Mouse (Mus musculus) kidney, postnatal 4 days (tissue): ENCODE results near the gene Srgap3.
A peak's percentile ranks its signal among the peaks of the same experiment; 100 is the strongest.
"Not testable (repeated sequence)": the region's sequence is repeated elsewhere in the genome, so short reads cannot be mapped to it uniquely, and the experiment has no call there.

Experiments used
- DNase-seq, 2 experiments: peaks; one replicate each; pipeline ENCODE4 v3.0.0; 2021; ENCODE audit warnings: mixed read lengths in 2 of 2

Gene Srgap3

DNA sequence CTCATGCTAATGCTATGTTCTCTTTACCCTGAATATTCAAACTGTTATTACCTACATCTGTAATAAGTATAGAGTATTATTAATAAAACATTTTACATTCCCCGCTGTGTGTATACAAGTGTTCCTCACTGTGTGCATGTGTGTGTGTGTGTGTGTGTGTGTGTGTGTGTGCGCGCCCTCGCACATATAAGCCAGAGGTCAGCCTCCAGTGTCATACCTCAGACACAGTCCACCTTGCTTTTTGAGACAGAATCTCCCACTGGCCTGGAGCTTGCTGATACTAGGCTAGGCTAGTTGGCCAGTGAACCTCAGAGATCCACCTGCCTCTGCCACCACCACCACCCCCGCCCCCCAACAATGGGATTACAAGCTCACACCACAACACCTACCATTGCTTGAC, 43.3 kb downstream of the Srgap3 start:
- DNase-seq: no peak

DNA sequence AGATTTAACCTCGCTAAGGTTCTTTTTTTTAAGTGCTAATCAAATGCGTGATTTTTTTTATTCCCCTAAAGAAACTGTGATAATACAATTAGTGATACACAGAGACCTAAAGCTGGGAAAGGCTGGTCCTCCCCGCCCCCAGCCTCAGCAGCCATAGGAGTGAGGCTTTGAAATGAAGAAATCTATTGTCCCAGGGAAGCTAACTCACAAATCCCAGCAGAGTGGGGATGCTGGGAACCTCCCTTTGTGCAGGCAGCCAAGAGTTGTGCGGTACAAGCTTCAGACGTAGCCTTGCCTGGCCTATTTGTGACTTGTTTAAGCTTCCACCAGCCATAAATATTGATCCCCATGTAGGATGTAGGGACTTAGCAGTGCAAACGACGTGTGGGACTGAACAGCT, 43.8 kb downstream of the Srgap3 start:
- DNase-seq: no peak

DNA sequence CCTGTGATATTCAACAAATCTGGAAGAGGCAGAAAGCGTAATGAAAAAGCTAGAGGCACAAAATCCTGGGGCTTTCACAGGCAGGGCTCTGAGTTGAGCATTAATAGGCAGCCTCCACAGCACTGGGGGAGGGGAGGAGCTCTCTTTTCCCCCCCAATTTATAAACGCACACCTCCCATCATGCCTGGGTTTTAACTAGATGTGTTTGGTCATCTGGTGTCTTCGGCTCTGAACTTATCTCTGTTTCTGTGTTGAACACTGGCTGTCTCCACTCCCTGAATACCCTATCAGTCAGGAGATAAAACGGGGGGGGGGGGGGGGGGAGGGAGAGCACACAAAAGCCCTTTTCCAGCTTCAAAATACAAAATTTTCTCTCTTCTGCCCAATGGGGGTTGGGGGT, 44.3 kb downstream of the Srgap3 start:
- DNase-seq: no peak

DNA sequence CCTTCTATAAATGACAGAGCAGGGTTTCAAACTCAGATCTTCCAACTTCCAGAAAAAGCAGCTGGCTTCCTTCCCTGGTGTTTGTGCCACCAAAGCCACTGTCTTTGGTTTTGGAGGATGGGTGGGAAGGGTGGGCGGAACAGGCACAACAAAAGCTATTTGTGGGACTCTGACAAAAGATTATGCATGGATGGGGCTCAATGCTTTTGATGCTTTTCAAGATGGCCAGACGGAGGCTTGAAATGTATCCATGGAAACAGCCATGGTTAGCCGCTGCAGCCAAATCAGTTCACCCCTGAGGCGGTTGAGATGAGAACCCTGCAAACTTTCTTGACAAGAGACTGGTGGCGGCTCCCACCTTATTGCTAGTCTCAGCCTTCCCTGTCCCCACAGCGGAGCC, 46.8 kb downstream of the Srgap3 start:
- no peak for DNase-seq

DNA sequence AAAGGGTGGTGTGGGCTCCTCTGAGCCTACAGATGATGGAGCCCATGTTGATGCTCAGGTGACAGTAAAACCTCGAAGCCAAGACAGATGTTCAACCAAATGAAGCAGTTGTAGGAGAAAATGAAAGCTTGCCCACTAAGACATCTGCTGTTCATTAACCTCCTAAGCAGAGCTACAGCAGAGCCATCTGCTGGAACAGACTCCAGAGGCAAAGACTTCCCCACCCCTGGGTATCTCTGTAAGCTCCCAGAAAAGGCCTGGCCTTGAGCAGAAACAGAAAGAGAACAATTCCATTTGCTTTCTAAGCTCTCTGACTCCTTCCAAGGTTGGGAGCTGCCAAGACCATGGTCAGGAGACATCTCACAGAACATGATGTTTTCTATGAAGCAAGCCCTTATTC, 47.4 kb downstream of the Srgap3 start:
- DNase-seq: no peak

DNA sequence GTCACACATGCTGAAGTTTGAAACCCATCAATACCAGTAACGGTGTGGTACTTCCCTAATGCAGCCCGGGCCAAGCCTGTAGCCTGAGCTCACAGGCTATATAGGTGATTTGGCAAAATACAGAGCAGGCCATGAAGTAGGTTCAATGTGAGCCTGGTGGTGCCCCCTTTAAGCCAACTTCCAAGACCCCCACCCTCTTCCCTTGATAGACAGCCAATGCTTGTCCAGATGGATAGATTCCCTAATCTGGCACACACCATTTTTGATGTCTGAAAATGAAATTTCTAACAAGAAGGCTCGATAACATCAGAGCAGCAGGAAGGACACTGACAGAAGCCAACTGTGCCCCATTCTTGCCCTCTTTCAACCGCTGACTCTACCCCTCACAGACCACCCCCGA, 47.8 kb downstream of the Srgap3 start:
- no peak for DNase-seq

DNA sequence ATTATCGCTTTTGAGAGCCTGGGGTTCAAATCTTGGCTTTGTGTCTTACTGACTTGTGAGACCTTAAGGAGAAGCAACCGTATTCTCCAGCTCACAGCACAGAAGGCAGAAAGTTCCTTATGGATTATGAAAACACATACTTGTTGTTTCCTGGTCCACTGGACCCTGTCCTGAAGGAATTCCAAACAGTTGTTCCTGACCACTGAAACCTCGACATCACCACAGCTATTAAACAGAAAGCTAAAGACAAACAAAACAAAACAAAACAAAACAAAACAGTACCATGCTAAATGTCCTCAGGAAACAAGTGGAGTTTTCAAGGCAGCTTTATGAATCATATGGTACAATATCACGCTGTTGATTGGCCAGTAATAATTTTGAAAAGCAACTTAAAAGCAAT, 48.6 kb downstream of the Srgap3 start:
- DNase-seq: no peak

DNA sequence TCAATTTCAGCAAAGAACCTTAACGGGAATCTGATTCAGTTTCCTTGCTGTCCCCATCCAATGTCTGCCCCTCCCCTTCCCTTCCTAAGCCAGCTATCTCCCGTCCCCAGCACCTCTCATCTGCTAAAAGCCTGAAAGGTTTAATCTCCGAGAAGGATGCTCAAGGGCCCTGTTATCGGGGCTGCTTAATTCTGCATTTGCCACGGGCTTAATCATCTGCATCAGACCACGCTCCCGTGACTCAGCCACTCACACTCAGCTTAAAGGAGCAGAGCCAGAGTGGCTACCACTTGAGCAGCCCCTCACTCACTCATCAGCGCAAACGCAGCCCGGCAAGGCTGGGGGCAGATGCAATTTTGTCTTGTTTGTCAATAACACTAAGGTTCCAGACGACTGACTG, 50.7 kb downstream of the Srgap3 start:
- DNase-seq: no peak

DNA sequence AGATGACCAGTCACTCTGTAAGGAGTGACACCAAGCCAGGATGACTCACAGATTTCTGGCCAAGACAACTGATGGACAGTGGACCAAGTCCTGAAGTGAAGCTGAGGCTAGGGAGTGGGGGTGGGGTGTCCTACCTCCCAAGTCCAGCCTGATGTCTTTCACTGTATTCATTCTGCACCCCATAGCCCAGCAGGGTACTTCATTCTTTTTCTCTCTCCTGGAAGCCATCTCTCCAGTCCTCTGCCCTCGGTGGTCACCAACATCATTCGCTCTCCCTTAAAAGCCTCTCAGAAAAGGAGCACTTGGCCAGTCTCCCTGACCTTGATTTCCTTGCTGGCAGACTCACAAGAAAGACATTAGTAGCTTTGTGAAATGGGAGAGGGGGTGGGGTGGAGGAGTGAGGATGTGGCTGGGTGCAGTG, 56.7 kb downstream of the Srgap3 start:
- peak; percentile 33 for DNase-seq

DNA sequence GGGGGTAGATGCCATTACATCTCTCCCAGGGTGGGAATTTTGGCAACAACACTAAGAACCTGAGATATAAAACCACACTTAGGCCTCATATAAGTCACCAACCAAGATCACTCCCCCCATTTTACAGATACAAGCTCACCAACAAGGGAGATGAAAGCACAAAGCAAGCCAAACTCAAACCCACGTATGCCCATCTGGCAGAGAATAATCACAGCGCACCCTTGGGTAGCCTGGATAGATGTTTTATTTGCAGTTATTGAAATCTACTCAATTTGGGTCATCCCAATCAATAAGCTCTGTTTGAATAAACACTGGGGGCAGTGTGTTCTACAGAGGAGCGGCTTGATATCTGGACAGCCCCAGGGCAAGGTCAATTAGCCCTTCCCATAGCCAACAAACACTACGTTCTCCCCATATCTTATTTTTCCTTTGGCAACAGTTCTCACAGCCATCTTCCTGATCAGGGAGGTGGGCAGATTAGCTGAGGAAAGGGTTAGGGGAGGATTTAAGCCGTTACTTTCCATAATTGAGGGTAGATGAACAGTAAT, 63.4 kb downstream of the Srgap3 start:
- DNase-seq: no peak

DNA sequence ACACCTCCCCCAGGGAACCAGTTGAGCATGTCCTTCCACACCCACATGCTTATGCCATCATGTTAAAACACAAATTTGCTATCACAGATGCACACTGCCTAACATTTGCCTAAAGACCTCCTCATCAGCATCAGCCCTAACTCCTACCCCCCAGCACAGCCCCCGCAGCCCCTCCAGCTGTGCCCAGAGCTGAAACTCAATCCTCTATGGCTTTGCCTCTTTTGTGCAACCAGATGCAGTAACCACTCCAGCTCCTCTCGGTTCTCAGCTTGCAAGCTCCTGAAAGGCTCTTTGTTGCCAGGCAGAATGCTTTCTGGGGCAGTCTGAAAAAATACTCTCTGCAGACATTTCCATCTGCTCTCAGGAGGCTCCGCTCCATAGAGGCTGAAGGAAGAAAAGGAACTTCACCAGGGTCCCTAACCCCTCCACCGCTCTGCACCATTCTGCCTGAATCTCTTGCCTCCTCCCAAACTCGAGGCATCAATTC, 67.0 kb downstream of the Srgap3 start:
- DNase-seq: peak in 1 of 2 experiments; percentile 15

DNA sequence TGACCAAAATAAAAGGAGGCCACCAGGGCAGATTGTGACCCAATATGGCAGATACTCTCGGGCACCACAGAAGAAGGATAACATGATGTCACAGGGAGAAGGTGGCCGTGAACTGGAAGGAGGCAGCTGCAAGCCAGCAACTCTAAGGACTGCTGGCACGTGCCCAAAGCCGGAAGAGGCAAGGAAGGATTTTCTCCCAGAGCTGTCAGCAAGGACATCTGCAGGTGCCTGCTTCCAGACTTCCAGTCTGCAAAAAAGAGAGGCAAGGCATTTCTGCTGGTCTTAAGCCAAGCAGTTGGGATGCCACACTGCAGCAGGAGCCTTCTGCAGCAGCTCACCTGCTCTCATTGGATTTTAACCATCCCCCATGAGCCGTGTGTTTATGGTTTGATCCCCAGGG, 67.9 kb downstream of the Srgap3 start:
- peak; percentile 24 to 40 for DNase-seq

DNA sequence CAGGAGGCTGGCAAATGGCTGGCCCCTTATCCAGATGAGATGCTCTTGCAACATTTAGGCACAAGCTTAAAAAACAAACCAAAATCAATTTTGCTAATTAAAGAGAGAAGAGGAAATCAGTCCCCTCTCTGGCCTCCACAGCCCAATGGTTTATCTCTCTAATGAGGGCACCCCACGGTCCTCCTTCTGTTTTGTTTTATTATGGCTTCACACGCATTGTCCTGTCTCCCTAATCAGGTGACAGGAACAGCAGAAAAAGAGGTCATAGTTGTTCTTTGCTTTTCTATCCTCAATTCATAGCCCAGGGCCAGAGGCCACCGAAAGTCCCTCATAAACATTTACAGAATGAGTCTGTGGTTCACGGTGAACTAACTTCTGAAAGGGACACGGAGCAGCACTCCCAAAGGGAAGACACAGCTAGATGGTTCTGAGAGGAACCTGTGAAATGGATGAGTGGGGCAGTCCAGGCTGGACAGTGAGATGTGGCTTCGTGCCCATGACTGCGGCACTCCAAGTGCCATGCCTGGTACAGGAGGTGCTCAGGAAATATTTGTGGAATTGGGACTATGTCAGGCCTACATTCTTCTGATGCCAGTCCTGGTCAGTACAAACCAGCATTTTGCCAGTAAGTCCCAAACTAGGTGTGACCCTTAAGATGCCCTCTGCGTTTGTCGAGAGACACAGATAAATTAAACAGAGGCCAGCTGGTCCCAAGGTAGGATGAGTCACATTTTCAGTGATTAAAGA, 73.8 kb downstream of the Srgap3 start:
- peak in 1 of 2 experiments; percentile 17 for DNase-seq

DNA sequence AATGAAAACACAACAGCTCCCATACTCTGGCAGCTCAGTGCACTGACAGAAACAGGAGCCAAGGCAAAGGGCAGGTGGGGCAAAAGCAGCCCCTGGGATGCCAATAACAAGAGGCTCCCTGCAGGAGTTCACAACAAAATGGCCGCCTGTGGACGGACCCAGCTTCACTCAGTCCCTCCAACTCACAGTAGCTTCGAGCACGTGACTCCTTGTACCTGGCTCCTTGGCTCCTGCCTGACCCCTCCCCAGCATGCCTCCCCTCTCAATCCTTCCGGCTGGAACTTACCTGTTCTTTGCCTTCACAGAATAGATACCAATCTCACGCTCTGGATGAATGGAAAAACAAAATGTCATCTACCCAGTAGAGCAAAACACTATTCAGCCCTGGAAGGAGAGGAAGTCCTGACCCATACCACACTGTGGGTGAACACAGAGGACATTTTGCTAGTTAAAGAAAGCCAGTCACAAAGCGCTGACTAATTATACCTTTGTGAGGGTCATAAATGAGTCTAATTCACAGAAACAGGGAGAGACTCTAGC, 75.8 kb downstream of the Srgap3 start:
- DNase-seq: peak; percentile 27 to 37

DNA sequence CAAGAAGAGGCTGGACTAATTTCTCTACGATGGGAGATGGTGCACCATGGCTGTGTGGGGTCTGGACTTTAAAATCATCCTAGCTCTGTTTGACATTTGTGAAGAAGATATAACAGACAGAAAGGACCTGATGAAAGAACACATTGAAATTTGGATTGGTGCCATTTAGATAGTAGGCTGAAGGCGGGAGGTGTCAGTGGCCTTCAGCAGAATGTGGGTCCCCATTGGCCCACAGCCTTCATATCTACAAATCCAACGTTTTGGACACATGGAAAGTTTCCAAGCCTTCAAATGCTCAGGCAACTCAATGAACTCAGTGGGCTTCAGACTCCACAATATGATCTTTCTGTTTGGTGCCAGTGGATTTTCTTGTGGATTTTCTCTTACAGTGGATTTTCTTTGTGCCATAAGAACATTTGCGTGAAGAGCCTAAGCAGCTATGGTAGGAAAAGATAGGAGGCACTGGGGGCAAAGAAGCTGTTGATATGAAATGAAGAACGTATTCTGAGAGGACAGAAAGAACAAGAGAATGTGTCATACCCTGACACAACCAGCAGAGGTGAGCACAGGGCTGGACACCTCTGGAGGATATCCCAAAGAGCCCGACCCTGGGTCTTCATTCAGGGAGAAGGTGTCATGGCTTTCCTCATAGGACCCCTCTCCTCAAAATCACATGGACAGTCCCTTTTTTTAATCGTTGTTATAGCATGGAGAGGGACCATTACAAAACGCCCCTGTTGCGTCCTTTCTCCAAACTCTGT, 78.7 kb downstream of the Srgap3 start:
- DNase-seq: no peak

DNA sequence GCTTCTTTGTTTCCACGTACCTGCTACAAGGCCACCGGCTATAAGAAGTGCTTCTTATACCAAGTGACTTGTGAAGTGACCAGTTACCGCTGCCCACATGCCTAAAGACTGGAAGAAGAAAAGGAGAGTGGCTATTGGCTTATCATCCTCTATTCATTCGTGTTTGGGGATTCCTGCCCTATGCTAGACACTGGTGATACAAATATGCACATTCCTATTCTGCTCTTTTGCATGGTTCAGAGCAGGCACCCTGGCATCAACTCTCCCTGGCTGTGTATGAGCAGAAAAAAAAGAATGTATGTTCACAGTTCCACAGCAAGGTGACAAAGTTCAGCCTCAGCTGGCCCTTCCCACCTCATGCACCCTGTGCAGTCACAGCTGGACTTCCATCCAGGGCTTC, 81.0 kb downstream of the Srgap3 start:
- no peak for DNase-seq

DNA sequence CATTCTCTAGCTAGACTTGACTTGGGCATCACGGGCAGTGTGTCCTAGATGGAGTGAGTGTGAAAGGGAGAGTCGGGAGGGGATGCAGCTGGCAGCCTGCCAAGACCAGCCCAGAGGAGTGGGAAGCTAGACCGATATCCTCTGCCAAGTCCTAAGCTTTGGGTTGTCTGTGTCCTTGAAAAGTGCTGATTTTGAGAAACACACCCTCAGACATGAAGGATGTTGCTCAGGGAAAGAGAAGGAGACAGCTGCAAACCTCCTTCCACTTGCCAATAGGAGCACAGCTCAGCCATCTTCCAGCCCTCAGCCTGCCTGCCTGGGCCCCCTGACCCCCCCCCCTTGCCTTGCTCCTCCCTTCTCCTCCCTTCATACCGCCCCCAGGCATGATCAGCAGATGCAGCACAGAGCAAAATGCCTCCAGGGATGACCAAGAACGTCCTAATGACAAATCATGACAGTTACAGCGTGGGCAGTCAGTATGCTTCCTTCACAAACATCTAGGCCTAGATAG, 82.0 kb downstream of the Srgap3 start:
- peak; percentile 46 to 61 for DNase-seq

DNA sequence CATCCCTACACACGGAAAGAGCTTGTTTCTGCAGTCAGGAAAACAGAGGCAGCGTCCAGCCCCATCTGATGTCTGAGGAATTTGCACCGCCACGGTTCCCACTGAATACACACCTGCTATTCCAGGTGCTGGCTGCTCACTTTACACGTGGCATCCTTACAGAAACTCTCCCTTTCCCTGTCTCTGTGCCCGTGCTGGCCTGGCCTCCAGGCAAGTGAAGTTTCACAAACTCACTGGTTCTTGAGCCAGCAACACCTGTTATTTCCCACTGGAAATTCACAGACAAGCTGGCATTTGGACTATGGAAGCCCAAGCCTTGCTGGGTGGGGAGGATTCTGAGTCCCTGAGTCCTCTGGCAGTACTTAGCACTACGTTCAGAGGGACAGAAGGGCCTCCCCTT, 84.6 kb downstream of the Srgap3 start:
- DNase-seq: no peak

DNA sequence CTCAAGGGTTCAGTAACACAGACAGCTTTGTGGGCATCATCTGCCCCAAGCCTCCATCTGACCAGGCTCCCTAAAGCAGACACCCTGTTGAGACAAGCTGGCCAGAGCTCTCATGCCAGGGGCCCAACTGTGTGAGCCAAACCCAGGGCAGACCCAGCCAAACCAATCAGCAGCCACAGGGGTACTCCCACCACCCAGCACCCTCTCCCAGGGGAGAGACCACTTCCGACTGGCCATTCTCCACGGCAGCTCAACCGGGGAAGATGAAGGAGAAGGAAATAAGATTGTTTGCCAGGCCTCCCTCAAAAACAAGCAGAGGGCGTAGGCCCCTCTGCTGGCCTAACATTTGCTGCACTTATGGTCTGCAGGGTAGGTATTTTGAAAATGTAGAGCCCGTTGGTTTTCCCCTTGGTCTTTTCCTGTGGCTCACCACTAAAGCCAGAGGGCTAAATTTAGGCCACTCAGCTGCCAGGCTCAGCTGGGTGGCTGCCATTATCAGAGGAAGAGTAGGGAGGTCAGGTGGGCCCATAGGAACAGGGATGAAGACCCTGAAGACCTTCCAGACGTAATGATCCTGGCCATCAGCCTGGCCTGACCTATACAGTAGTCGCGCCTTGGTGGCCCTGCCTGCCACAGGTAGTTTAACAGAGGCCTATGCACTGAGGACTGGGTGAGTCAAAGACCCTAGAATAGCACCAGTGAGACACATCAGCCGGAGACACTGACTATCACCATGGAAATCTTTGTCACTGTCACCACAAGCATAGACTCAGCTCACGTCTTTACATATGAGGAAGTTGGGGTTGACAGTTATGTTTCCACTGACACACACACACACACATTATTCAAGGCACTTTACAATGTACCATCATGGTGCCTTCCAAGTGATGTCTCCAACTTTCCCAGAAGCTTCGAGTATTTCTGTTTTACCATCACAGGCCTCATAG, 85.4 kb downstream of the Srgap3 start:
- DNase-seq: no peak

DNA sequence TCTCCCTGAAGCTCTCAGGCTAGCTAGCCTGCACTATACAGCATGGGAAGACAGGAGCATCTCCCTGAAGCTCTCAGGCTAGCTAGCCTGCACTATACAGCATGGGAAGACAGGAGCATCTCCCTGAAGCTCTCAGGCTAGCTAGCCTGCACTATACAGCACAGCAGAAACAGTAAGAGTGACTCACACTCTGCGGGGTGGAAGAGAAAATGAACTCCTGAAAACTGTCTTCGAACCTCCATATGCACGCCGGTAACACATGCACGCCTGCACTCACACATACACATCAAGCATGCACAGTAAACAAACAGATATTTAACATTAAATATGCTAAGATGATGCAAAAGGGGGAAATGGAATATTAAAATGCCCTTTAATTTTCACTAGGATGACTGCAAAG, 86.8 kb downstream of the Srgap3 start:
- not testable (repeated sequence) for DNase-seq

DNA sequence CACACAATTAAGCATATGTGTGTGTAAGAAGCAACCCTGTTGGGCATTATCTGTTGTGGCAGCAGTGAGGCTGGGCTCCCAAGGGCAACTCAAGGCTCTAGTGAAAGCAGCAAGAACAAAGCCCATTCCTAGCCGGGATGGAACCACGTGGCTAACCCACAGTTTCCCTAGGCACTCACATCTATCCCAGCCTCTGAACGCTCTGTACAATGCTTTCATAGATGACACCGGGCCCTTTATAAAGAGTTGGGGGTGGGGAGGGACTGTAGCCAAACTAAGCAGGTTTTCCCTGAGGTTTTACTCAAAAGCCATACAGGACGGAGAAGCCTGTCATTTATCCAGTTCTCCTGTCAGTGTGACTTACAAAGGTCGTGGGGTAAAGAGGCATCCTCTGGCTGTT, 90.0 kb downstream of the Srgap3 start:
- no peak for DNase-seq

DNA sequence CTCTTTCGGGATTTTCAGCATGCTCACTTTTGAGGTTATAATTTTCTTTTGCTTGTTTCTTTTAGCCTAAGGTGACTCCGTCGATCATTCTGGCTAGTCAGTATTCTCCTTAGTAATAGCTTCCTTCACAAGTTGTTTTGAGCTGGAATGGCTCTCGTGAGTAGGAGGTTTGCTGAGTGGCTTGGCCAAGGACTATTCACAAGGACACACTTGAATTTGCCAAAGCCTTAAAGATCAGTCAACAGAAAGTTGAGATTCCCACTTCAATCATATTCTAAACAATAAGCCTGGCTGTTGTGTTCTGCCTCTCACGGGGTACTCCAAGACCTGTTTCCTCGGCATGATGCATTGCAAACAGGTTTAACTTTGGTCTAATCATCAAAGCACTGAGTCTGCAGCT, 91.9 kb downstream of the Srgap3 start:
- no peak for DNase-seq
